Mouse (Mus musculus) spleen, postnatal 14 days (tissue): ENCODE data around the gene Ugt1a2.

Source experiments
- DNase-seq, 2 experiments: peaks; one replicate each; pipeline ENCODE4 v3.0.0; 2021 to 2022; ENCODE audit warnings: low spot score in 2 of 2

Gene Ugt1a2

DNA sequence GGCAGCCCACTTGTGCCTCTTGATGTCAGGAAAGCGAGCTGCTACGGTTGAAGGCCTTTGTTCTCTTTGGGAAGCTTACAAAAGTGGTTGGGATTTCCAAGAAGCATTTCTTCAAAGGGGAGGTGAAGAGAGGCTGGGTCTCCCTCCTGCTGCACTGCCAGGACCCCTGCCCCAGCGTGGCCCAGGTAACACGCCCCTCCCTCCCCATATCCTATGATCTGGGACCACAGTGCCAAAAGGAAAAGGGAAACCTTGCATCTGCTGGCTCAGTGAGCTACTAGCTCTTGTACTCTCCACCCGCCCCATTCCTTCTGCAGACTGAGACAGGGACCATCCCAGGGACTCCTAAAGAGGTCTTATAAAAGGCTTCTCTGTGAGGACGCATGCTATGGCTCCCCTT is 57.3 kb downstream of the Ugt1a2 start:
- no peak for DNase-seq

DNA sequence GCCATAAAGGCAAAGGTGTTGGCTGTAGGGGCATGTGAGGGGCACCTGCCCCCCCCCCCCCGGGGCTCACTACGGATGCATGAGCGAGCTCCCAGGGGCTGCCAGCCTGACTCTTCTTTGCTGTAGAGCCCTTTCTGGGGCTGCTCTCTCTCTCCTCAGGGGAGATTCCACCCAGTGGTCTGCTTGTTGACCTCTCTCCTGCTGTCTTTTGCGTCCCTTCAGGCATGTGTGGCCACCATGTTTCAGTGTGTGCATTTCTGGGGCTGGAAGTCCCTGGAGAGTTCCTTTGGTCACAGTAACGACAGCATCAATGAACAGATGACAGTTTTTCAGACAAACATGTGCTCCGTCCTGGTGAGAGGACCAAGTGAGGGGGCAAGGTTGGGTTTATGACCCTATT is 58.0 kb downstream of the Ugt1a2 start:
- no peak for DNase-seq

DNA sequence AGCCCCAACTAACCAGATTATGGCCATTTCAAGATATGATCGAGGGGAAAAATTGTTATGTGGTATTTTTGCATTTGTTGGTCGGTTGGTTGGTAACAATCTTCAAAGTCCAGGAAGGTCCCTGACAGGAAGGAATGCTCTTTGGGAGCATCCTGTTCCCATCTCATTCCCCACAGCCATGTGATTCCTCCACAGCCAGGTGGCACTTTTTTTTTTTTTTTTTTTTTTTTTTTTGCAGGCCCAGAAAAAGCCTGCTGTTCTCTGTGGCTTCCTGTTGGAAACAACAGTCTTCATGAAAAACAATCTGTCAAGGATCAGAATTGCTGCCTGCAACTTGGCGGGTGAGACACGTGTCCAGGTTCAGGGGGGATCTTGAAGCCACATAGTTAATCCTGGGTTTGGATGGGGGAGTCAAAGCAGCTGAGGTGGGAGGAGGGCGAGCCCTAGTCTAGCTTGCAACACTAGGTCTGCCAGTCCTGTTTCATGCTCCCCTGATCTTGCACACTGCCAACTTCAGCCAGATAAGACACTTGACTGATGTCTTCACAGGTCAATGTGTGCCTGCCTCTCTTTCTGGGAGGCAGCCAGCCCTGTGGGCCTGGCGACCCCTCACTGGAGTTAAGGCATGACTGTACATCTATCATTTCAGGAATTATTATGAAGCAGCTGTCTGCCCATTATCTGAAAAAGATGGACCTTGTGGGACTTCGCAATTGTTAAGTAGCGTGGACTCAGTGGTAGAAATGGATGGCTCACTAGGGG is 58.7 kb downstream of the Ugt1a2 start:
- DNase-seq, result no peak

DNA sequence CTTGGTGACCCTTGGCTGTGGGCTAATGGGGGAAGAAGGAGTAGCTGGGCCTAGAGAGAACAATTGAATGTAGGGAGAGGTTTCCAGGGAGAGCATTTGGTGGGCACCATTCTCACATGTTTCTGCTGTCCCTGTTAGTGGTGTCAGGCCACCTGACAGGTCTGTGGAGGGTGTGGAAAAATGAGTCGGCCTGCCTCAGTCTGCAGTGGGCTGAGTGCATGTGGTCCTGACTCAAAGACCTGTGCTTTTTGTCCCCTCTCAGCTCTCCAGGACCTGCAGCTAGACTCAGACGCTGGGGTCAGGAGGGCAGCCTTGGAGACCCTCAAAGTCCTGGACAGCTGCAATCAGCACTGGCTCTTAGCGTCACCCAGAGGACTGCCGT is 59.2 kb downstream of the Ugt1a2 start:
- DNase-seq, result no peak

DNA sequence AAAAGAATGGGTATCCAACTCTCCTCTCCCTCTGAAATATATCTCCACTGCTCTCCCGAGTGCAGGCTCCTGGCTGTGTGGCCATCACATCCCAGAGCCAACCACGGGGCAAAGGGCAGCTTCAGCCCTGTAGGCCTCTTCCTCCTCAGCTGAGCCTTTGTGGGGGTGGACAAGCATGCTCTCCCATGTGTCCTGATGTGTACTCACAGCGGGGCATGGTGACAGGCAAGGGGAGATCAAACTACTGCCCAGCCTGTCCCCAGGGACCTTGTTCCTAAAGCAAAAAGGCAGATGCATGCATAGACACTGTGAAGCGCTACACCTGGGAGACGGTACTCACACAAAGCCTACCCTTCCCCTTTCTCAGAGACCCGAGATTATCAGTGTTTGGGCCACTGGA is 59.7 kb downstream of the Ugt1a2 start:
- DNase-seq, result no peak

DNA sequence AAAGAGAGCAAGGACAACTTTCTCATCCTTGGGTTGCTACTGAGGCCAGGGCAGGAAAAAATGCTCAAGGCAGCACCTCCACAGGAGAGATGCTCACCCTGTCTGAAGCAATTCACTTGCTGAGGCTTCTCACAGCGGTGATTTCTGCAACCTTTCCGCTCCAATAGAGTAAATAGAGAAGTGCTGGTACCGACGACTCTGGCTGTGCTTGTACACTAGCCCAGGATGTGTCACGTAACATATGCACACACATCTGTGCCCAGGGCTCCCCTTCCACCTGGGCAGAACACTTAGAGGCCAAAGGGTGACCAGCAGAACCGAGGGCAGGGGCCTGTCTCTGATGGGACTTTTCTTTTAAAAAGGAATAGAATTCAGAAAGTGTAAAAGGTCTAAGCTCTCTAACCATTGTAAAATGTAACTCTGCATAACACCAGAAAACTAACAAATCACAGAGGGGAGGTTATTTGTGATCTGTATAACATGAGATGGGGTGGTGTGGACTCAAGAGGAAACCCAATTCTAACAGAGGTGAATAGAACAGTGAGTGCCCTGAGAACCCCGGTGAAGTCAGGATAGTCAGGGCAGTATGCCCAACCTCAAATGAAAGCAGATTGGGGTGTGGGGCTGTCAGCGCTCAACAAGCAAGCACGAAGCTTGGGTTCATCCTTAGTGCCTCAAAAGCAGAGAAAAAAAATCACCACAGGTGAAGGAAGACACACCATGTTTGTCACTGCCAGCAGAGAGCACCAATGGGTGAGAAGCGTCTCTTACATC is 60.4 kb downstream of the Ugt1a2 start:
- peak in 1 of 2 experiments; percentile 14 for DNase-seq

DNA sequence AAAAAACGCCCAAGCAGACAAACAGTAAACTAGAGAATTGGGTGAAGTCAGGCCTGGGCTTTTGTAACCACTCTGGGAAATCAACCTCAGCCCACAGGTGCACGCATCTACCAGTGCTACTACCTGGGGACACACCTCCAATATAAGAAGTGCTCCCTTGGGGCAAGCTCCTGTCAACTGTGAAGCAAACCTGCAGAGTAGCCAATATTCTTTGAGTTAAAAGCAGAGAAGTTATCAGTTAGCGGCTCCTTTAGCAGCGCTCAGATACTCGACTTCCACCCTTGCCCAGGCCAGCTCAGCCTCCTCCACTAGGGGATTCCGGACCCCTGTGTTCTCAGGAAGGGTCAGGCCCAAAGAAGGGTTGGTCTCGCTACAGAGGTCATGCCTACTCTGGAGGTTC is 61.3 kb downstream of the Ugt1a2 start:
- no peak for DNase-seq

DNA sequence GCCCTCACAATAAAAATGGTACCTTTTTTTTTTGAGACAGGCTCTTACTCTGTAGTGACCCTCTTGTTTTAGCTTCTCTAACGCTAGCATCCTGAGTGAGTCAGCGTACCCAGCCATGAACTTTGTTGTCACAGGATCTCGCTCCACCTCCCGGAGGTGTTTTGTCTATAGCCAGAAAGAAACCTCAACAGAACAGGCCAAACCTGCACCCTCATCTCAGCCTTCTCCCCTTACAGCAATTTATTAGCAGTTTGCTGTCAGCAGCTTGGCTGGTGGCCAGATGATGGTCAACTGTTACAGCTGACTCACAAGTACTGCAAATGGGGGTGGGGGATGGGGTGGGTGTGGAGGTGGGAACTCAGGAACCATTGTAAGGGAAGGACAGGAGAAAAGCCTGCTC is 61.9 kb downstream of the Ugt1a2 start:
- DNase-seq, result no peak

DNA sequence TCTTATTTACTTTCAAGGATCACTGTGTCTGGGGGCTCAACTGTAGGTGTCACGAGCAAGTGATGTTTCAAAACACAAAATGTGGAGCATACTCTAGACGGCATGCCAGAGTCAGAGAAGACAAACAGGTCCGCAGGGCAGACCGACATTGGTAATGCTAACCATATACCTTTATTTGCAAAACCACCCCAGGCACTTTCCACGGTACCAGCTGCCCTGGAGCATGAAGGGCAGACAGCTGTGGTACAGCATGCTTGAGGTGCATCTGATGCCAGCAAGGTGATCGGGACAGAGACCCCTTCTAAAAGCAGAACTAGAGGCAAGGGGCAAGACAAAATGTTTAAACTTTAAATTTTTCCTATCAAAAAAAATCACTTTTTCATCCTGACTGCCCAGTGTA is 62.6 kb downstream of the Ugt1a2 start:
- DNase-seq, result no peak

DNA sequence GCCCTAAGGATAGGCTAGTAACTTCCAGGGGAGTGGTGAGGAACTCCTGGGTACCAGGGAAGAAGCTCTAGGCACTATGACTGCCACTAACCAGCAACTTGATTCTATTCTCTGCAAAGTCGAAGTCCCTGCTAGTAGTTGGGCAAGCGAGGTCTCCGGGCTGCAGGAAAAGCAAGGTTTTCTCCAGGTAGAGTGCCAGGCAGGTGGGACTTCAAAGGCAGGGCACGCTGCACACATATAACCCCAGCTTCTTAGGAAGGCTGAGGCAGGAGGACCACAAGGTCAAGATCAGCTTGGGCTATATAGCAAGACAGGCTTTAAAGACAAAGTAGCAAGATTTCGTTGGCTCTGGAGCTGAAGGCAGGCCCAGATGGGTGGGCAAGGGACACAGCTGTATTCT is 63.4 kb downstream of the Ugt1a2 start:
- DNase-seq, result no peak

DNA sequence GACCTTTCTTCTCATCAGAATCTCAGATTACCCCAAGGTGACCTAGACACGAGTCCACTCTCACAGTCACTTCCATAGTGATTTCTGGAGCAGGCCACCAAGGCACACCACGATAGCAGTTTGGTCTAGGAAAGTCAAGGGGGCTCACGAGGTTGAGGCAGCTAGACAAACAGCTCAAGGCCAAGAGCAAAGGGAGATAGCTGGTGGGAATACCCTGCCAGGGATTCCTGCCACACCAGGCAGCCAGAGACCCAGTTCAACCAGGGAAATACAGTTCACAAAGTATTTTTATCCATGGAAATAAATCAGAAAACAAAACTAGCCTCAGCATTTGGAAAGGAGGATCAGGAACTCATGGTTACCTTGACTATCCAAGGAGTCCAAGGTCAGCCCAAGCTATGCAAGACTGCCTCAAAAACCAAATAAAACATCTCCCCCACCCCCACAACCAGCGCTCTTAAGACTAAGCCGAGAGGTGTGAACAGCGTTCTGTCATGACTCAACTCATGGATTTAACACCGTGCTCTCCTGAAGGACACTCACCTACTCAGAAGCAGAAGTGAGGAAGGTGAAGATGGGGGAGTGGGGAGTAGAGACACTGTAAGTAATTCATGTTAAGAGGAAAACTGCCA is 64.0 kb downstream of the Ugt1a2 start:
- no peak for DNase-seq

DNA sequence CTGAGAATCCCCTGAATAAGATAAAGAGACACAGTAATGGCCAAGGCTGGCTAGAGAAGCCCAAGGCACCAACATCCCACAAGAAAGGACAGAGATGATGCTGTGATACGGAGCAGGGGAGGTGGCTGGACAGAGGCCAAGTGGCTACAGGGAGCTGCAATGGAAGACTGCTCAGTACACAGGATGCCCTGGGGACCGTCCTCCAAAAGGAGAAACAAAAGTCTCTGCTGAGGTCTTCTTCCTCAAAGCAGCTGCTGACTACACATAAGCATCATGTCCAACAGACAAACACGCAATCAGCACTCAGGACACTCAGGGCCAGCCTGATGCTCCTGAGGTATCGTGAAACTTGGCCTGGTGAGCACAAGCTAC is 64.5 kb downstream of the Ugt1a2 start:
- peak in 1 of 2 experiments; percentile 20 for DNase-seq

DNA sequence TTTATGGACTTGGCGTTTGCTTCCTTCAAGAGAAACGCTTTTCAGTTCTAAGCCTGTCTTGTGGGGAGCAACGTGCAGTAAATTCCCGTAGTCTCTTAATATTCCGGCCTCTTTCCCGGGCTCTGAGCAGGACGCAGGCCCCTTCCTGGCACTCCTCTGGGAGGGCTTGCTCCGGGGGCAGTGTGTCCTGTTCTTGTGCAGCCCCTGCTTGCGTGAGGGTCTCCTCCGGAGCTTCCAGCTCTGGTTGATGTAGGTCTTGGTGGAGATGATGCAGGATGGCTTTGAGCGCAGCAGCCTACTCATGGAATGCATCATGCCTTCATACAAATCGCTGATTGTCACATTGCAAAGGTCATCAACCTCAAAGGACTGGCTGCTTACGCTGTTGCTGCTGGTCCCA is 65.7 kb downstream of the Ugt1a2 start:
- peak in 1 of 2 experiments; percentile 20 for DNase-seq

DNA sequence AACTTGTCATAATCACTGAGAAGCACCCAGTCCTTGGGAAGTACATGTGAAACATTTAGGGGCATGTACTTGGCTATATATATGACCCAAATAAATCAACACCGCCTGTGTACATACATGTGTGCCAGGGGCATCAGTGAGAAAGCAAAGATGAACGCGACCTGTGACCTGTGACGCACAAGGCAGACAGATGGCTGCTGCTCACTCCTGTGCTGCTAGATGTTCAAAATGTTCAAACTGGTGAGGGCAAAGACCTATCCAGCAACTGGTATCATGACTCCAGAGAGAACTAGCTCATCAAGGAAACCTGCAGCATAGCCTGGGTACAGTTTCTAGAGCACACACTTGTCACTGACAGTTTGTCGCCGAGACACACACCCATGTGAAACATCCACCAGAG is 67.1 kb downstream of the Ugt1a2 start:
- peak in 1 of 2 experiments; percentile 16 for DNase-seq

DNA sequence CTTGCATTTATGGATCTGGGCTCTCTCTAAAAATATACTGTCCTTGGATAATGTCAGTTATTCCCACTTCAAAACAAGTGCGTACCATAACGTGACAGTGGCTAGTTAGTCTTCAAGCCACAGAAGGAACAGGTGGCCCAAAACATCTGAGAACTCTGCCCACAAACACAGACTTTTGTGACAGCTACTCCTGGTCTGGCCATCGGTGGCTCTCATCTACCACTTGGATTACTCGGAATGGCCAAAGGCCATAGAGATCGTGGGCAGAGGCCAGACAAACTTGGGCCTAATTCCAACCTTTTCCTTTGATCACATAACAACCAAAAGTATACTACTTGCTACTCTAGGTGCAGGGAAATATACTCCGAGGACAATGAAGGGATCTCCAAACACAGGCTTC is 67.7 kb downstream of the Ugt1a2 start:
- DNase-seq, result peak in 1 of 2 experiments; percentile 11
